Mouse (Mus musculus): ENCODE data around the gene Hsf2bp.

Hsf2bp gene

DNA sequence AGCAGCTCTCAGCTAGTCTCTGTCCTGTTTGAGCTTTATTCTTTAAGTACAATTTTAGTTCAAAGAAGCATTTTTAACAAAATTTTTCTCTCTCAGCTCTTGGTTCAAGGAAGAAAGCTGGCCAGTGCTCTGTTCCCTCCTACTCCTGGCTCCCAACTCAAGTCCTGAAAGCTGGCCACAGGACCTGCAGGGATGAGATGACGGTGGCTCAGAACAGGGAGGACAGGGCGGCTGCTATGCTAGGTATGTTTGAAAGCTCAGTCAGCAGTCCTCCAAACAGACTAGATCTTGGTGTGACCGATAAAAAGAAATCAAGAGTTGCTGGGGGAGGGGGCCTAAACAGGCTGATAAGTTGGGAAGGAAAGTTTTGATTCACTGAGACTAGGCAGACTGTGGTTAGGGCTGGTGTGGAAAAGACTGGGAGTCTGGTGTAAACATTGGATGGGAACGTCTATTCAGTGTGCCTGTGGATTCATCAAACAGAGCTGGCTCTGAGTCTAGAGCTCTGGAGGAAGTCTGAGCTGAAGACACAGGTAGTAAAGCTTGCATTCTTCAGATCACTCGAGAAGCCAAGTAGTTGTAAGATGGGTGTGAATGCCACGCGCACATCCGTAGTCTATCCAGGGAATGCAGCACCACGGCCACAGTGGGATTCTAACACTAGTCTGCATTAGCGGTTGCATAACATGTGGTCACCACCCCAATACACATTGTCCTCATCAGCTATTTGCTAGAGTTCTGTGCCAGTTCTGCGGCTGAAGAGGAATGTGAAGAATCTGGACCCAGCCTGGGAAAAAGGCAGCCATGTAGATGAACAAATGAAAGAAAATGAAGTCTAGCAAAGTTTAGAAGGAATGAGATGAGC, 53.6 kb downstream of the Hsf2bp start:
- DNase-seq (ENCODE audit: low spot score), result no peak

DNA sequence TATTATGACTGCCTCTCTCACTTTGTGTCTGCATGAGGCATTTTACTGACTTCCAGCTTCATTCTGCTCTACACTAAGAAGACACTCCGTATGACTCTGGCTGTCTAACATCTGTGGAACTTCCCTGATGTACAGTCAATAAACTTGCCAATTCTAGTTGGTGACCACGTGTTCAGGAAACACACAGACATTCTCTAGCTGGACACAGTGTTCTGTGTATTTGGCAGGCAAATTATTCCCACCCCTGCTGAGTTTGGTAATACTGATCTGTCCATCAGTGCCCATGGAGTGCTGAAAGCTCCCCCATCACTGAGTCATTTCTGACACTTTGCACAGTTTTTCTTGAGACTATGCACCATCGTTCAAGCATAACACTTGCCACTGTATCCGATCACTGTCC, 56.3 kb downstream of the Hsf2bp start:
- no peak for DNase-seq (ENCODE audit: low spot score)

DNA sequence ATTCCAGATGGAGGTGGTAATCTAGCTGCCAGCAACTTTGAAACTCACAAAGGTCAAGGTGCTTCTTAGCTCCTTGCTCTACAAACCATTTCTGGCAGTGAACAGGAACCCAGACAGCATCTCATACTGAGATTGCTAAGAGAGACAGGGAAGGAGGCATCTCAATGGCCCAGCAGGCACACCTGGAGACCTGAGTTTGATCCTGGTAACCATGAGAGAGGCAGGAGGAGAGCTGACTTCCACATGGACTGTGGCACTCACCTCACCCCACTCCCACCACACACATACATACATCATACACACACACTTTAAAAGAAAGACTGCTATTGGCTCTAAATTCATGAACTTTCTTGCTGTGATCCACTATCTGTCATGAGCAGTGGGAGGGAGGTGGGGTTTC, 59.0 kb downstream of the Hsf2bp start:
- DNase-seq (ENCODE audit: low spot score), result no peak

DNA sequence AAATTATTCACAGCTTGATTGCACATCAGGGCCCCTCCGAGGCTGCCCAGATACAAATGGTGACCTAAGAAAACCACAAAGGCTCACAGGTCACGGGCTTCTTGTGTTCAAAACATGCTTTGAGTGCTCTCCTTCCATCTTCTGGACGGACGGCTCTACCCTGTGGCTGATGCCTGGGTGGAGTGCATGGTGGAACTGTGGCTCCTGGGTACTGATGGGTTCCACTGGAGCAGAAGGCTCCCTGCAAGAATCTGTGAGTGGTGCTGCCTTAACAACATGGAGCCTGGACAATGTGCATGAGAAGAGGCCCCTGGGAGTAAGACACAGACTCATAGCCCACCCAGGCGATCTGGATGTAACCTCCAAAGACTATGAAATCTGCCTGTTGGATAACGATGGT, 59.6 kb downstream of the Hsf2bp start:
- DNase-seq (ENCODE audit: low spot score), result no peak

DNA sequence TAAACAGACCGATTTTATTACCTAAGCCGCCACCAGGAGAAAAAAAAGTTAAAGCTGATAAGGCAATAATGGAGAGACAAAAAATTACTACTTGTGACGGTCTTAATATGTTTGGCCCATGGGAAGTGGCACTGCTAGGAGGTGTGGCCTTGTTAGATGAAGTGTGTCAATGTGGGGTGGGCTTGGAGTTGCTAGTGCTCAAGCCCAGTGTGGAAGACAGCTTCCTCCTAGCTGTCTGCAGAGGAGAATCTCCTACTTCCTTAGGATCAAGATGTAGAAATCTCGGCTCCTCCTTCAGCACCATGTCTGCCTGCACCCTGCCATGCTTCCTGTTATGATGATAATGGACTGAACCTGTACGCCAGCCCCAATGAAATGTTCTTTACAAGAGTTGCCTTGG, 61.5 kb downstream of the Hsf2bp start:
- DNase-seq (ENCODE audit: low spot score), result no peak

DNA sequence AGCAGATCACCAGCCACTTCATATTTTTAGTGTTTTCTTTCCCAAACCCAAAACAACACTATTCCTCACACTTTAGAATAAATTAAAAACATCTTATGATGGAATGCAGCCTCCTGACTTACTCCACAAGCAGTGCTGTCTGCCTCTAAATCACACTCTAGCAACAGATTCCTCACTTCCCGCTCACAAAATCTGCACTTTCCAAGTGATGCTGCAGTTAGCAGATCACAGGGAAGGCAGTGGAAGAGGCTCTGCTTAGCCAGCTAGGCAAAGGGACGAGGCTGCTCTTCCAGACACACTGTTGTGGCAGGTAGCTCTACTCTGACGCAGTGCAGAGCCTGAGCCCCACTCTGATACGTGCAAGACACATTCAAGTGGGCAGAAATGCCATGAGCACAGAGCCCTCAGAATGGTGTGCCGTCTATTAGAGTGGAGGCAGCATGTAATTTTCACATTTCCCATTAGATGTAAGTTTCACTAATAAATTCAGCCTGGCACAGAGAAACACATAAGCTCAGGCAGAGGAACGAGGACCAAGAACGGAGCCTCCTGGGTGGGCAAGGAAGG, 62.4 kb downstream of the Hsf2bp start:
- DNase-seq (ENCODE audit: low spot score), result no peak

DNA sequence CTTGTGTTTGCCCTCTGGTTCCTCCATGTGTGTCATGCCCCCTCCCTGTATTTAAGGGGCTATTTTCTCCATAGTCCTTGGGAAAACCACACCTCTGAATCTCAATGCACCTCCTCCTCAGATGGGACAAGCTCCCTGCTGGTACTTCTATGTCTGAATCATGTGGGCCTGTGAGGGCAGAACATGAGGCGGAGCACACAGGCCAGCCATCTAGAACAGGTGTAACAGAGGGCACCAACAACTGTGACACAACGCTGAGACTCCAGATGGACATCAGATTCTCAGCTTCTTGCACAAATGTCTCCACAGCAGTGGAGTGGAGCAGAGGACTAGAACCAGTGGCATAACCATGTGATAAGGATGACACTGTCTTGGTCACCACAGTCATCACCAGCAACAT, 65.3 kb downstream of the Hsf2bp start:
- DNase-seq (ENCODE audit: low spot score), result no peak

DNA sequence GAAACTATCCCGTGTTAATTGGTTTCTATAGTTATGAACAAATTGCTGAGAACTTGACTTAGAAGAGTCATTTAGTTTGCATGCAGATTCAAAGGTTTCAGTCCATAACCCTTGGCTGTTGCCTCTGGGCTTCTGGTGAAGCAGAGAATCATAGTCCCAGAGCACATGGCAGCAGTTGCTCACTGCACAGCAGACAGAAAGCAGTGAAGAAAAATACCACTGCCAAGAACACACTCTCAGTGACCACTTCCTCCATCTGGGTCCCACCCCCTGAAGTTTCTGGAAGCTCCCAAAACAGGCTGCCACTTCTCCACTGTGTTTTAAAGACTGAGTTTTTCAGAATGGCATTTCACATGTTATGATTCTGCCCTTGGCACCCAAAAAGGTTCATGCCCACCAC, 67.3 kb downstream of the Hsf2bp start:
- no peak for DNase-seq (ENCODE audit: low spot score)

DNA sequence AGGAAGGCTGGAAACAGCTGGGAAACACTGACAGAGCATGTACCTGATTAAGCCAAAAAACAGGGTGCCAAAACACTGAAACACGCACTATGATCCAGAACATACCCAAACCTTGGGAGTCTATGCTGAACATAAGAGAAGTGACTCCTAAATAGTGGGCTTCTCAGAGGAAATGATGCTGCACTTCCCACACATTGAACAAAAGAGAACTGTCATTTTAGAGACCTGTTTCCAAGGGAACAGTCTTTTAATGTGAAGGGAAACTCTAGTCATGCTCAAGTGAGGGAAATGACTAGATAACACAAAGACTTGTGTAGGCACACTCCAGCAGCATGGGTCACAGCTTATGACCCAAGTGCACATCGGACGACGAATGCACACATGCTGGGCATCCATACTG, 68.8 kb downstream of the Hsf2bp start:
- peak; percentile 10 for DNase-seq (ENCODE audit: low spot score)

DNA sequence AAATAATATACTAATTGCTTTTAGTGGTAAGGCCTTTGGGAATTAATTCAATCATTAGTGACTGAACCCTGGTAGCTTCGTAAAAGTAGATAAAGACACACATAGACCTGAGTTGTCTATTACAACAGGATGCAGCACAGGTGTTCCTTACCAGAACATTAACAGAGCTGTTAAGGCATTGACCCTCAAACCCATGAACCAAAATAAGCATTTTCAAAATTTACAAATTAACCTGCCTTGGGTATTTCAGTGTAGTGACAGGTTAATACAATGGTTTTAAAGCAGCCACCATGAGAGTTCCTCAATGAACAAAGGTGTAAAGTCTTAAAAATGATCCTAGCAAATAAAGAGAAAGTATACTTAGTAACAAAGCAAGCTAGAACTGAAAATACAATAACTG, 69.6 kb downstream of the Hsf2bp start:
- no peak for DNase-seq (ENCODE audit: low spot score)

DNA sequence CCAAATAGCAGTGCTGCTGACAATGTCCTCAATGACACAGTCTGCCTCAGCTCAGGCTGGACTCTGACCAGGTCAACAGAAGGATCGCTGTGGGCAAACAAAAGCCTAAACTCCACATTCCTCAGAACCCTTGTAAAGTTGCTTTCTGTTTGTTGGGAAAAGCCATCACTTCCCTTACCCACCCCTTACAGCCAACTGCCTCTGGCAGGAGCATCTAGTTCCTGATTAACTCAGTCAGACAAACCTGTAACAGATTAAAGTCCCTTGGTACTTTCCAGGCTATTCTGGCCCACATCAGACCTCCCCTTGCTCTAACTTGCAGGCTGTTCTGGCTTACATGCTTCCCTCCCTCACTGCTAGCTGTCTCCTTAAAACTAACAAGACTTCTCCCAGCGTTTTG, 70.5 kb downstream of the Hsf2bp start:
- DNase-seq (ENCODE audit: low spot score), result no peak

DNA sequence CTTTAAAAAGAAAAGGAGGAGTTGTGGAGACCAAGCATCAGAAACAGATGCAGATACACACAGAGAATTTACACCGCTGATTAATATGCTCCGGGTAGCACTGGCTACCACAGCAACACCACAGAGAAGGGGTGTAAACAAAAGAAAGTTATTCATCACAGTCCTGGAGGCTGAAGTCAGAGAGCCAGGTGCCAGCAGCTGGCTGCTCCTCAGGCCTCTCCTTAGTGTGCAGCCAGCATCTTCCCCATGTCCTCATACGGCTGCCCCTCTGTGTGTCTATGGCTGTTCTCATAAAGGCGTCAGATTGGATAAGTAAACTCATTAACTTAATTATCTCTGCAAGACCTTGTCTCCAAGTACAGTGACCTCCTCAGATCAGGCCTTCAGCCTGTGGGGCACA, 73.2 kb downstream of the Hsf2bp start:
- no peak for DNase-seq (ENCODE audit: low spot score)

DNA sequence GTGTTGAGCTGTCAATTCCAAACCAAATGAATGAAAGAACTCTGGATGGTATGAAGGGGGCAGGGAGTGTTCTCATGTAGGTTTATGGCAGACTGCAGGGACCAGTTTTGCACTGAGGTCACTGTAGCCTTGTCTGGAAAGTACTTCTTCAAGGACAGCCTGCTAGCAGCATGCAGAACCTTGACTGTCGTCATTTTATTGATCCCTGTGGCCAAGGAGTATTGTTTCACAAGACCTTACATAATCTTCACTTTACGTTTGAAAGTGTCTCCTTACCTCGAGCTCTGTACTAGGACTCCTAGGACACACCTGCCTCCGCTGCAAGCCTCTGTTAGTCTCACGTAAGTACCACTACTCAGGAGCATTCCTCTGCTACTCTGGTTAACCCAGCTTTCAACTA, 73.9 kb downstream of the Hsf2bp start:
- DNase-seq (ENCODE audit: low spot score), result no peak

DNA sequence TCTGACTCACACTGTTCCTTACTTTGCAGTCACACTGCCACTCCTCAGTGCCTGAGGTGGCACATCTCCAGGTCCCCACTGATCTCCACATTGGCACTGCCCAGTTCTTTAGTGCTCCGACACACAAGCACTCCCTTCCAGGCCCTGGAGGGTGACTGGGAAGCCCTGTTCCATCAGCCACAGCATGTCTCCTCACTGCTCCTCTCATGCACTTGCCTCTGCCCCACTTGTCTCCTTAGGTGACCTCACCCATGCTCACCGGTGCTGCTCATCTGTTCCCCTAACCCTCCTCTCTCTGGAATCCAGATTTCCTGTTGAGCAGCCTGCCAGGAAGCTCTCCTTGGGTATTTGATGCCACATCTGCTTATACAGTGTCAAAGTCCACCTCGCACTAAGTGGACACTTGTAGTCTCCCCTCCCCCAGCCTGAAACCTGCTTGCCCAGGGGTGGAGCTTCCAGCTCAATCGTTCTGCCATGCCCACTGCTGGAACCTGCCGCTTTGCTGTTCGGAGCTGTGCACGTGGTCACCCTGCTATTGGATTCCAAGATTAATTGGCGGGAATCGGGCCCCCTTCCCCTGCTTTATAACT, 81.5 kb downstream of the Hsf2bp start:
- no peak for DNase-seq (ENCODE audit: low spot score)

DNA sequence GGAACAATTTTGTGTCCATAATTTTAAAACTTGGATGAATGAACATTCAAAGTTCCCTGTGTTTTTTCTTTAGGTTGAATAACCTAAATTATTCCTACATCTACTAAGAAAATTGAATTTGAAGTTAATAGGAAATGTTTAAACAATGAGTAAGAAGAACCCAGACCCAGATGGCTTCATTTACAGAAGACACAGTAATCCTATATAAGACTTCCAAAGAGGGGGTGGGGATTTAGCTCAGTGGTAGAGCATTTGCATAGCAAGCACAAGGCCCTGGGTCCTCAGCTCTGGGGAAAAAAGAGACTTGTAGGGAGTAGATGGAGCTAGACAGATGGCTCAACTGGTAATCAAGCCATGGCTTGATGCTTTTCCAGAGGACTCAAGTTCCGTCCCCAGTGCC, 87.1 kb downstream of the Hsf2bp start:
- no peak for DNase-seq (ENCODE audit: low spot score)

DNA sequence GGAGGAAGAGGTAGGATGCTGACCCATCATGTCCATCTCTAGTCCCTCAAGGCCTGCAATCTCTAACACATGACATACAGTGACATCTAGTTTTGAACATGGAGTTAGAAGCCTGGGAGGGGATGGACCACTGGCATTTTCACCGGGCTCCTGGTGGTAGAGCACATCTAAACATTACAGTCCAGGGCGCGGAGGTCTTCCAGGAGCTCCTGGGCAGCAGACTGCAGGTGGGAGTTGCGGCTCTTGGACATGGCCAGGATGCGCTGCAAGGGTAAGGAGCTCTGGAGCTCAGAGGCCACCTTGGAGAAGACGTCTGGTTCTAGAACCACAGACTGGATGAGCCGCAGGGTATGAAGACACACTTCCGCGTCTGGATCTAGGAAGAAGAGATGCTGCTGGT, 89.7 kb downstream of the Hsf2bp start:
- no peak for DNase-seq (ENCODE audit: low spot score)

DNA sequence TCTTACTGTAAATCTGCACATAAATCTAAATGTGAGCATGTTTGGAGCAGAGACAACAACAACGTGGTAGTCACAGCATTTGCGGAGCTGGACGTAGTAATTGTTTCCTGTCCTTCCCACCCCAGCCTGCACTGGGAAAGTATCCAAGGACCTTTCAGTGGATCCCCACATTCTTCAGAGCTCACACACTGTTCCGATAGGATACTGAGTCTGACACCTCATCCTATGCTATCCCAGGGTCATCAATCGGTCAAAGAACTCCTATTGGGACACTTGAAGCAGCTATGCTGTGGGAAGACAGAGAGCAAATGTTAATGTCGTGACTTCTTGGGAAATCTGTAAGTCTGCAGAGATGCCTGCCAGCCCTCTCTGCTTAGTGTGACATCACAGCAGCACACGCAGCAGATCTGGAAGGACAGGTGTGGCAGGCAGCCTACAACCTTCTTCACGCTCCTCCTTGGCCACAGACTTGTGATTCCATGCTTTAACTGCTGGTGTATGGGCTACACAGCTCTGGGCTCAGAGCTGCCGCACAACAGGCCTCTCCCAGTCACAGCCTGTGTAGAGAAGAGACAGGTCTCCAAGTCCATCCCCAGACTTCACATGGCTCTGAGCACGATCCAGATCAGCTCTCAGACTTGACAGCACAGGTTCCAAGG, 92.1 kb downstream of the Hsf2bp start:
- no peak for DNase-seq (ENCODE audit: low spot score)

DNA sequence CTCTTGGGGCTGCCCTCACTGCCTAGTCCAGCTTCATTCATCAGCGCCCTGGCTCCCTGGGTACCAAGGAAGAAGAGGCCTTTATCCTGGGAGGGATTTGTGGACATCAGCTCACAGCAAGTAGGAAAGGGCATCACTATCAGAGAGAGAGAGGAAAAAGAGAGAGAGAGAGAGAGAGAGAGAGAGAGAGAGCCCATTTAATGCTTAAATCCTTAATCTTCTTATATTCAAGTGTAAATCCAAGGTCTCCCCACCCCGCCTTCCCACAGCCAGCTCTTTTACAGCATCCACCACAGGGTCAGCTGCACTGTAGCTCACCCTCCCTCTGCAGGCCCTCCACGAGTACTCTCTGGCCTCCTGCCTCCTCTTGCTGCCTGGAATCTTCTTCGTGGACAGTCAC, 94.5 kb downstream of the Hsf2bp start:
- no peak for DNase-seq (ENCODE audit: low spot score)

DNA sequence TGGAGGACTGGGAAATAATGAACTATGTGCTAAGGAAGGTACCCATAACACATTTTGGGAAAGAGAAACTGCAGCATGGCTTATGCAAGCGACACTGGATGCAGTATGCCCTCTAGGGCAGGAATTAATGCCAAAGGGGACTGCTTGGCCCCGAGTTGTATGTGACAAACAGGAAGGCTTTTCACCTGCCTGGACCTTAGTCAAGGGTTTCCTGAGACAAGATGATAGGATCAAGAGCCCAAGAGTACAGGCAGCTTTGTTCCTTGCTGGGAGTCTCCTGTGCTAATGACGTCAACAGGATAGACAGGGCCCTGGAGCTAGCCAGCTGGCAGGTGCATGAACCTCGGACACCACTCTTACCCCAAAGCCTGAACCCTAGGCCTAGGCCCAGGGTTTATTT, 95.5 kb downstream of the Hsf2bp start:
- DNase-seq (ENCODE audit: low spot score), result no peak

DNA sequence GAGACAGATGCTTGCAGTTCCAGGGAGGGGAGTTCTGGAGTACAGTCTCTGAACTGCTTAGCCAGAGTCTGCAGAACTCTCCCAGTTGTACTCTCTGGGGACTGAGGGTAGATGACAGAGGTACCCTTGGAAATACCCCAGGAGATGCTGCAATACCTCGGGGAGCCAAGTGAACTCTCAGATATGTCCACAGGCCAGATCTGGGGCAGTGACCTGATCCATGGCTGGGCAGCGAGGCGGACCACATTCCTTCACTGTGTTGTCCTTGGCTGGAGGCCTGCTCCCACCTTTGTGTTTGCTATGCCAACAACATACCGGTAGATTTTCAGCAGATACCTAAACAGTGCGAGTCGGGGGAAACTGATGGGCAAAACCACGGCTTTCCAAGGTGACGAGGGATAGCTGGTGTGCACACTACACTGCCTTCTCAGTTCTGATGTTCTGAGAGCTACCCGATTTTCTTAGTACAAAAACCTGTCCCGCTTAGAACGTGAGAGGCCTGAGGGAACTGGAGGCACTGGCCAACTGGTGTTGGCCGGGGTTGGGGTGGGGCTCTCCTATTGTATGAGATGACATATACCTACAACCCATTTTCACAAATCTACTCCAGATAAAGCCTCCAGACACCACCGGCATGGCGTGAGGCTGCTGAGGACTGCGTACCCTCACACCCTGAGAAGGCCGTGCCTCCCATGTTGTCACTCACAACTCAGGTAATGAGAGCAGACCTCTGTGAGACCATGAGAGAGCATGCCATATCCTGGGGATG, 96.7 kb downstream of the Hsf2bp start:
- no peak for DNase-seq (ENCODE audit: low spot score)

DNA sequence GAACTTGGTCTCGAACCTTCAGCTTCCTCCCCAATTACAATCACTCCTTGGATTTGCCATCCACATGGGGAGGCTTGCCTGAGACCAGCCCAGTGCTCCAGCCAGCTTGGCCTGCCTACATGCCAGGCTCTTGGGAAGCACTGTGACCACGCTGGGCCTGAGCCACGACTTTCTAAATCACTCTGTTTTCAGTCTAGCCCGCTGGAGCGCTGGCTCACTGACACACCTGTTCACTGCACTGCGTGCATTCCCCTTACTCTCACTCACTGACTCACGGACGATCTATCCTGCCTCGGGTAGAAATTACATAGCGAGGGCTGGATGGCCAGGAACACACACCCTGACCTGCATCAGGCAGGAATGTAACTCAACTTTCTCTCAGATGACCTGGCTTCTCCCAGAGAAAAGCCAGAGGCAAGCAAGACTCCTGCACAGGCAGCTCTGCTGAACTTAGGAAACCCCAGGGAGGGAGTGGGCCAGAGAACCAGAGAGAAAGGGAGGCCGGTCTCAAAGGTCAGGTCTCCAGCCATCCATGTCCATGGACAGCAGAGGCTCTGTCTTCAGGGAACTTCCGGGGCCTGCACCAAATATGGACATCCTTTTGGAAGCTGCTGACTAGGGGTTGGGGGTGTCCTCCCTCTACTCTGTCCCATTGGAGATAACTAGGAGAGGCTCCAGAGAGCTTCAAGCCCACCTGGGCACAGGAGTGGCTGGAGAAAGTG, 97.4 kb downstream of the Hsf2bp start:
- DNase-seq (ENCODE audit: low spot score), result no peak

DNA sequence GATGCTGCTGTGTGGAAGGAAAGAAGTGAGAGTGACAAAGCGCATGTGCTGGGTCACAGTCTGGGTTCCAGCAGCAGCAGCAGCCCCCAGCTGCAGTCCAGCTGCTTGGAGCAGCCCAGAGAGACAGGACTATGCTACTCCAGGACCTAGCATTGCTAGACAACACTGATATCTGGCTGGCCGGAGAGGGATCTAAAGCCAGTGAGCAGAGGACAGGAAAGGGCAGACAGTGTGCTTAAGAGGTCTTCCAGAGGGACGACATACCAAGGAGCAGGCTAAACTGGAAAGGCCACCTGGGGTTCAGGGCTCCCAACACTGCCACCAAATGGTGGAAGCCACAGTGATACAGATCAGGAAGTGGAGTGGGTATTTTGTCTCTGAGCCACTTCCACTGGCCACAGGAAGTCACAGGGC, 99.0 kb downstream of the Hsf2bp start:
- no peak for DNase-seq (ENCODE audit: low spot score)
